Mouse (Mus musculus) testis, adult 2 months (tissue): ENCODE data around the gene Prmt7.
A peak's percentile ranks its signal among the peaks of the same experiment; 100 is the strongest.

ENCODE experiments used
- CTCF ChIP-seq: fragments of 200-500 bp; IDR thresholded peaks from 2 replicates; pipeline ENCODE4 v1.5.1; 2012; ENCODE audit warnings: low read depth, mild to moderate bottlenecking, inconsistent platforms, low read length, moderate library complexity; ENCODE audit not compliant: control insufficient read depth, insufficient read depth, insufficient replicate concordance
- POLR2A ChIP-seq: fragments of 200-500 bp; IDR thresholded peaks from 2 replicates; pipeline ENCODE4 v1.6.1; 2012; ENCODE audit warnings: low read depth, mild to moderate bottlenecking, inconsistent platforms, low read length, moderate library complexity; ENCODE audit not compliant: control insufficient read depth

DNA sequence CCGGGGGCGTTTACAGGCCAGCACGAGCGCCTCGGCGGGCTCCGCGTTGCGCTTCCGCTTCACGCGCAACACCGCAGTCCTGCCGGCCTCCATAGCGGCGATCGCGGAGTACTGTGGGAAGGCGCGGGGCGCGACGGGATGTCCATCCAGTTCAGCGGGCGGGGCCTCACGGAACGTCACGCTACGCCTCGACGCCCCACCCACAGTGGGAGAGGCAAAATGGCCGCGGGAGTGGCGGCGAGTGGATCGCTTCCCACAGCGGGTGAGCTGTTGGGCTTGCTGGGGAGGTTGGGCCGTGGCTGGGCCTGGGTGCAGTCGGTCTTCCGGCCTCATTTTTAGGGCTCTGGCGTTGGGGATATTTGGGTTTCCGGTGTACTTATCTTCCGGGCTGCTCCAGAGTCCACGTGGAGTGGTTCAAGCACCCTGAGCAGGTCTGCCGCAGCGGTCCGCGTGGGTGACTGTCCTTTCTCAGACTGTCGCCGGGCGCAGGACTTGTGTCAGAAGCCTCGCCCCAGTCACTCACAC is at the start of gene Prmt7, which contains the start of gene Slc7a6os:
- TF ChIP-seq POLR2A, result peak; percentile 97
- TF ChIP-seq CTCF, result no peak
